Mouse (Mus musculus) CH12.LX (cell line): Measurements from ENCODE around the gene Dync2li1.

ENCODE experiments used
- CTCF ChIP-seq, 2 experiments: IDR thresholded peaks in 1 of 2; conservative IDR thresholded peaks in 1 of 2; 2 replicates each; pipeline ENCODE4 v1.5.1; 2011 to 2012; ENCODE audit warnings: low read depth in 2 of 2, low read length in 2 of 2, improper control_type of control experiment in 1 of 2, inconsistent platforms in 1 of 2, mild to moderate bottlenecking in 1 of 2, moderate library complexity in 1 of 2
- GABPA ChIP-seq: IDR thresholded peaks from 2 replicates; pipeline ENCODE4 v1.6.1; 2012; ENCODE audit warnings: low read depth, low read length, improper control_type of control experiment, inconsistent platforms; ENCODE audit not compliant: insufficient replicate concordance
- NELFE ChIP-seq: IDR thresholded peaks from 2 replicates; pipeline ENCODE4 v1.6.1; 2011; ENCODE audit warnings: low read depth, low read length, improper control_type of control experiment
- POLR2AphosphoS2 ChIP-seq: IDR thresholded peaks from 2 replicates; pipeline ENCODE4 v1.6.1; 2011; ENCODE audit warnings: low read depth, low read length, improper control_type of control experiment
- RAD21 ChIP-seq: IDR thresholded peaks from 2 replicates; pipeline ENCODE4 v1.6.1; 2011; ENCODE audit warnings: low read depth, mild to moderate bottlenecking, low read length, improper control_type of control experiment, moderate library complexity
- UBTF ChIP-seq: IDR thresholded peaks from 2 replicates; pipeline ENCODE4 v1.6.1; 2012; ENCODE audit warnings: low read depth, mild to moderate bottlenecking, inconsistent platforms, low read length, improper control_type of control experiment, moderate library complexity
- ZKSCAN1 ChIP-seq: IDR thresholded peaks from 2 replicates; pipeline ENCODE4 v1.6.1; 2012; ENCODE audit warnings: low read depth, inconsistent platforms, low read length, improper control_type of control experiment, borderline replicate concordance

DNA sequence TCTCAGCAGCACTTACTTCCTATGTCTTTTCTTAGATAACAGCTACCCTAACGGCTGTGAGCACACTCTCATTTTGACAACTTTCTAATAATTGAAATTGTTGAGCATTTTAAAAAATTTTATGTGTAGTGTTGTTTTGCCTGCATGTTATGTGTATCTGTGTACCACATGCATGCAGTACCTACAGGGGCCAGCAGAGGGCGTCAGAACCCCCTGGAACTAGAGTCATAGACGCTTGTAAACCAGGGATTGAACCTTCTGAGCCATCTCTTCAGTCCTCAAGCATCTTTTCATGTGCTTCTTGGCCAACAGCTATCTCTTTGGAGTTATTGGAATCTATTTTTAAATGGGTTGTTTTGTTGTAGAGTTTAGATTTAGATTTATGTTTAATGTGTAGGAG lies 15.6 kb downstream of the Dync2li1 start:
- TF ChIP-seq POLR2AphosphoS2 (no peak), CTCF (conservative IDR thresholded peaks at IDR 0.05 in 1 of 2, IDR thresholded peaks at IDR 0.05 in 1 of 2; ENCODE audit: low read depth in 2 of 2, low read length in 2 of 2) (peak; percentile 79 to 85), NELFE (no peak), UBTF (no peak), GABPA (no peak), RAD21 (peak; percentile 56), ZKSCAN1 (no peak)
